Mouse (Mus musculus) embryonic fibroblast, embryonic 13.5 days (primary cell): ENCODE results near the gene Dspp.

Source experiments
- CTCF ChIP-seq: IDR thresholded peaks from 2 replicates; pipeline ENCODE4 v1.5.1; 2011; ENCODE audit warnings: mild to moderate bottlenecking, control low read depth, low read length, moderate library complexity, borderline replicate concordance; ENCODE audit not compliant: insufficient read depth
- POLR2A ChIP-seq: IDR thresholded peaks from 2 replicates; pipeline ENCODE4 v1.6.1; 2011; ENCODE audit warnings: low read depth, mild to moderate bottlenecking, control low read depth, low read length, moderate library complexity

GRCm38 (mm10) chr5:104128281-104129031 is 42.1 kb upstream of the Dspp start:
- TF ChIP-seq CTCF (no peak), POLR2A (no peak)
